Mouse (Mus musculus): Measurements from ENCODE around the gene R3hdm2.

DNA sequence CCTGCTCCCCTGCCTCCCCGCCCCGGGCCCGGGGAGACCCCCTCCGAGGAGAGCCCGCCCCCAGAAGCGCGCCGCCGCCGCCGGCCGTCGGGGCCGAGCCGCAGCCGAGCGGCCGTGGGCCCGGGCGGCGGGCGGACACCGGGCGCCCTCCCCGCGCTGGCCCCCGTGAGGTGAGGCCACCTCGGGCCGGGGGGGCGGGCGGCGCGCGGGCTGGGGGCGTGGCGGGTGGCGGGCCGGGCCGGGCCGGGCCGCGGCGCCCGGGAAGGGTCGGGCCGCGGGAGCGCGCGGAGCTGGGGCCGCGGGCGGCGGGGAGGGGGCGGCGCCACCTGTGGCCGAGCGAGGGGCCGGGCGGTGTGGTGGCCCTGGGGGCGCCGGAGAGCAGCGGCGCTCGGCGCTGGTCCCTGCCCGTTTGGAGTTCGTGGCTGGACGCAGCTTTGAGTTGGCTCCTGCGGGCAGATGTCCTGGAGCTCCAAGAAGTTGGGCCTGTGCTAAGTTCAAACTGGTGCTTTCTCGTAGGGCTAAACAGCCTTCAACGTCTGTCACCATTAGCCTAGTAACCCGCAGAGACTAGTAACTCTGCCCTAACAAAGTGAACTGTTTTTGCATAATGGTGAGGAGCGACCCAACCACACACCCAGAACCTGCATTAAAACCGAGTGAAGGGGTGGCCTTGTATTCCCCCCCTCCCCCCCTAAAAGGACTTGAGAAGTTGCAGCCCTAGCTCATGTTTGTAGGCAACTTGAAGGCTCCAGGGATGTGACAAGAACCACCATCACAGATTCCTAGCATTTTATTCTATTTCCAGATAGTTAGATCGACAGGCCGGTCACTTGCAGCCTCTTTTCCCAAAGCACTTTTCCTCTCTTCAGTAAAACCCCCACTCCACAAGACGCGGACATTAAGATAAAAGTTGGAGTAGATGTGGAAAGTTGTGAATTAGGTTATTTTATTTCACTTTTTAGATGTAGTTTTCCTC is 928 bp downstream of the R3hdm2 start:
- no peak for TF ChIP-seq POLR2A (IDR thresholded peaks at IDR 0.05; ENCODE audit: insufficient read depth, low read depth, low read length)
- TF ChIP-seq CTCF (IDR thresholded peaks at IDR 0.05; ENCODE audit: insufficient read depth, low read depth, low read length), result no peak
